Mouse (Mus musculus): ENCODE results near the gene Krt79.

GRCm38 (mm10) chr15:101929087-101929486 is 11.0 kb downstream of the Krt79 start:
- no peak for TF ChIP-seq GABPA (IDR thresholded peaks at IDR 0.05; ENCODE audit: insufficient replicate concordance, low read depth, low read length)
- TF ChIP-seq CTCF (conservative IDR thresholded peaks at IDR 0.05 in 1 of 2, IDR thresholded peaks at IDR 0.05 in 1 of 2; ENCODE audit: low read depth in 2 of 2, low read length in 2 of 2): no peak
- no peak for TF ChIP-seq NELFE (IDR thresholded peaks at IDR 0.05; ENCODE audit: low read depth, low read length)
- TF ChIP-seq POLR2A (IDR thresholded peaks at IDR 0.05; ENCODE audit: low read depth, low read length): no peak
- no peak for TF ChIP-seq SMC3 (IDR thresholded peaks at IDR 0.05; ENCODE audit: low read depth, low read length)
- TF ChIP-seq EP300 (IDR thresholded peaks at IDR 0.05; ENCODE audit: low read length): no peak
- no peak for TF ChIP-seq MAX (IDR thresholded peaks at IDR 0.05; ENCODE audit: low read length)
- no peak for TF ChIP-seq HCFC1 (IDR thresholded peaks at IDR 0.05; ENCODE audit: low read depth, low read length)
- no peak for TF ChIP-seq USF1 (IDR thresholded peaks at IDR 0.05; ENCODE audit: low read depth, low read length)
- TF ChIP-seq MAFK (IDR thresholded peaks at IDR 0.05; ENCODE audit: insufficient replicate concordance, low read length): no peak
- TF ChIP-seq TBP (conservative IDR thresholded peaks at IDR 0.05; ENCODE audit: low read depth, low read length): no peak
- no peak for TF ChIP-seq KAT2A (IDR thresholded peaks at IDR 0.05; ENCODE audit: insufficient replicate concordance, low read length)
- no peak for TF ChIP-seq USF2 (conservative IDR thresholded peaks at IDR 0.05; ENCODE audit: low read depth, low read length)
- no peak for TF ChIP-seq POLR2AphosphoS2 (IDR thresholded peaks at IDR 0.05; ENCODE audit: low read depth, low read length)
